Mouse (Mus musculus): Measurements from ENCODE around the gene Neurod2.

Neurod2 gene

GRCm38 (mm10) chr11:98354445-98354844 lies 25.0 kb upstream of the Neurod2 start:
- no peak for DNase-seq (ENCODE audit: low read depth in 1 of 2, low spot score in 2 of 2)

- DNase-seq (ENCODE audit: low read depth in 1 of 2, low spot score in 2 of 2): no peak
Measured at GRCm38 (mm10) chr11:98353651-98354211, 24.3 kb upstream of the Neurod2 start.

GRCm38 (mm10) chr11:98352272-98352990 lies 23.0 kb upstream of the Neurod2 start:
- DNase-seq (ENCODE audit: low read depth in 1 of 2, low spot score in 2 of 2): no peak

GRCm38 (mm10) chr11:98349308-98349707 lies 19.9 kb upstream of the Neurod2 start:
- DNase-seq (ENCODE audit: low read depth in 1 of 2, low spot score in 2 of 2): no peak

- no peak for DNase-seq (ENCODE audit: low read depth in 1 of 2, low spot score in 2 of 2)
Measured at GRCm38 (mm10) chr11:98348083-98348961, 18.9 kb upstream of the Neurod2 start, which contains the start of gene Ppp1r1b. Gene Ppp1r1b (plus strand): TSS chr11:98348404.

- DNase-seq (ENCODE audit: low read depth in 1 of 2, low spot score in 2 of 2): no peak
Measured at GRCm38 (mm10) chr11:98347385-98348082, 18.1 kb upstream of the Neurod2 start.

- DNase-seq (ENCODE audit: low read depth in 1 of 2, low spot score in 2 of 2): no peak
Measured at GRCm38 (mm10) chr11:98346168-98346567, 16.7 kb upstream of the Neurod2 start.

- peak in 1 of 2 experiments; percentile 52 for DNase-seq (ENCODE audit: low read depth in 1 of 2, low spot score in 2 of 2)
Measured at GRCm38 (mm10) chr11:98345253-98345652, 15.8 kb upstream of the Neurod2 start.

GRCm38 (mm10) chr11:98342000-98342945 lies 12.8 kb upstream of the Neurod2 start:
- peak; percentile 83 to 96 for DNase-seq (ENCODE audit: low read depth in 1 of 2, low spot score in 2 of 2)

GRCm38 (mm10) chr11:98341174-98341573 lies 11.7 kb upstream of the Neurod2 start:
- no peak for DNase-seq (ENCODE audit: low read depth in 1 of 2, low spot score in 2 of 2)

- DNase-seq (ENCODE audit: low read depth in 1 of 2, low spot score in 2 of 2): no peak
Measured at GRCm38 (mm10) chr11:98340597-98340996, 11.1 kb upstream of the Neurod2 start.

GRCm38 (mm10) chr11:98339679-98340287 lies 10.3 kb upstream of the Neurod2 start:
- no peak for DNase-seq (ENCODE audit: low read depth in 1 of 2, low spot score in 2 of 2)

- no peak for DNase-seq (ENCODE audit: low read depth in 1 of 2, low spot score in 2 of 2)
Measured at GRCm38 (mm10) chr11:98339071-98339501, 9.6 kb upstream of the Neurod2 start.

- DNase-seq (ENCODE audit: low read depth in 1 of 2, low spot score in 2 of 2): no peak
Measured at GRCm38 (mm10) chr11:98338507-98338961, 9.1 kb upstream of the Neurod2 start.

GRCm38 (mm10) chr11:98336245-98337107 lies 7.0 kb upstream of the Neurod2 start:
- DNase-seq (ENCODE audit: low read depth in 1 of 2, low spot score in 2 of 2): no peak

- DNase-seq (ENCODE audit: low read depth in 1 of 2, low spot score in 2 of 2): no peak
Measured at GRCm38 (mm10) chr11:98335250-98335649, 5.8 kb upstream of the Neurod2 start.

GRCm38 (mm10) chr11:98333981-98334741 lies 4.7 kb upstream of the Neurod2 start:
- no peak for DNase-seq (ENCODE audit: low read depth in 1 of 2, low spot score in 2 of 2)

- no peak for DNase-seq (ENCODE audit: low read depth in 1 of 2, low spot score in 2 of 2)
Measured at GRCm38 (mm10) chr11:98333263-98333696, 3.8 kb upstream of the Neurod2 start.

Data from monocyte, adult 2 months (primary cell).